Mouse (Mus musculus) ES-E14 (cell line): ENCODE data around the gene Hs3st1. TPM values are rescaled to one million over a fixed set of nuclear protein-coding genes. Genes with fewer than 3 reads are reported as not detected.

Experiments
- DNase-seq: peaks from one replicate; pipeline ENCODE4 v3.0.0-alpha.2; 2013; ENCODE audit warnings: low read depth, low spot score
- H3K27ac ChIP-seq: 2 replicates; pipeline ENCODE4 v1.5.1; 2012; ENCODE audit warnings: low read depth, mild to moderate bottlenecking, low read length, moderate library complexity, mixed read lengths; ENCODE audit not compliant: poor library complexity, insufficient read depth, severe bottlenecking
- H3K36me3 ChIP-seq: 2 replicates; pipeline ENCODE4 v1.6.1; 2012; ENCODE audit warnings: mild to moderate bottlenecking, low read length, moderate library complexity, mixed read lengths; ENCODE audit not compliant: control insufficient read depth, poor library complexity, insufficient read depth, severe bottlenecking
- H3K4me1 ChIP-seq, 2 experiments: fragments of 150-350 bp in 1 of 2; sonication (generic) in 1 of 2; 2 replicates each; pipeline ENCODE4 v1.6.1; 2012; ENCODE audit warnings: low read length in 2 of 2, mild to moderate bottlenecking in 1 of 2, mixed read lengths in 1 of 2; ENCODE audit not compliant: control insufficient read depth in 2 of 2, insufficient read depth in 2 of 2, poor library complexity in 1 of 2
- H3K4me3 ChIP-seq, 2 experiments: fragments of 150-350 bp in 1 of 2; sonication (generic) in 1 of 2; 2 replicates each; pipeline ENCODE4 v1.5.1; 2012; ENCODE audit warnings: low read length in 2 of 2, low read depth in 1 of 2, mild to moderate bottlenecking in 1 of 2, mixed read lengths in 1 of 2; ENCODE audit not compliant: insufficient read depth in 1 of 2, poor library complexity in 1 of 2, severe bottlenecking in 1 of 2
- H3K9ac ChIP-seq: 2 replicates; pipeline ENCODE4 v1.6.1; 2012; ENCODE audit warnings: low read depth, mild to moderate bottlenecking, low read length, mixed read lengths; ENCODE audit not compliant: poor library complexity, insufficient read depth, severe bottlenecking
- H3K9me3 ChIP-seq: fragments of 150-350 bp; sonication (generic); 2 replicates; pipeline ENCODE4 v1.6.1; 2012; ENCODE audit warnings: low read depth, mild to moderate bottlenecking, low read length; ENCODE audit not compliant: control insufficient read depth, insufficient read depth
- CHD2 ChIP-seq: IDR thresholded peaks from 2 replicates; pipeline ENCODE4 v1.6.1; 2014; ENCODE audit warnings: mild to moderate bottlenecking, low read depth, low read length, inconsistent platforms
- HCFC1 ChIP-seq: IDR thresholded peaks from 2 replicates; pipeline ENCODE4 v1.6.1; 2012; ENCODE audit warnings: low read length, inconsistent platforms, borderline replicate concordance; ENCODE audit not compliant: insufficient read depth
- MAFK ChIP-seq: IDR thresholded peaks from 2 replicates; pipeline ENCODE4 v1.6.1; 2014; ENCODE audit warnings: mild to moderate bottlenecking, low read depth, low read length, inconsistent platforms; ENCODE audit not compliant: insufficient read depth
- ZC3H11A ChIP-seq: IDR thresholded peaks from 2 replicates; pipeline ENCODE4 v1.6.1; 2012; ENCODE audit warnings: low read depth, mild to moderate bottlenecking, inconsistent platforms, low read length, borderline replicate concordance
- ZNF384 ChIP-seq: IDR thresholded peaks from 2 replicates; pipeline ENCODE4 v1.6.1; 2012; ENCODE audit warnings: low read depth, low read length, inconsistent platforms
- in situ Hi-C, 2 experiments: fragments of 600-800 bp; cut with MboI; formaldehyde crosslinking; loops; one replicate each; pipeline ENCODE4 v1.15.1; 2025; ENCODE audit warnings: low sequenced_read_pairs in 2 of 2, inconsistent platforms in 1 of 2; ENCODE audit not compliant: unreplicated experiment in 2 of 2
- total RNA-seq: library from RNA; depleted of rRNA; stranded (reverse); fragments of 300-350 nt; gene quantifications from 2 replicates; pipeline ENCODE4 v1.2.3, GENCODE M21; 2012

Gene Hs3st1
- total RNA-seq, 1 experiment, result 6.9 TPM

DNA sequence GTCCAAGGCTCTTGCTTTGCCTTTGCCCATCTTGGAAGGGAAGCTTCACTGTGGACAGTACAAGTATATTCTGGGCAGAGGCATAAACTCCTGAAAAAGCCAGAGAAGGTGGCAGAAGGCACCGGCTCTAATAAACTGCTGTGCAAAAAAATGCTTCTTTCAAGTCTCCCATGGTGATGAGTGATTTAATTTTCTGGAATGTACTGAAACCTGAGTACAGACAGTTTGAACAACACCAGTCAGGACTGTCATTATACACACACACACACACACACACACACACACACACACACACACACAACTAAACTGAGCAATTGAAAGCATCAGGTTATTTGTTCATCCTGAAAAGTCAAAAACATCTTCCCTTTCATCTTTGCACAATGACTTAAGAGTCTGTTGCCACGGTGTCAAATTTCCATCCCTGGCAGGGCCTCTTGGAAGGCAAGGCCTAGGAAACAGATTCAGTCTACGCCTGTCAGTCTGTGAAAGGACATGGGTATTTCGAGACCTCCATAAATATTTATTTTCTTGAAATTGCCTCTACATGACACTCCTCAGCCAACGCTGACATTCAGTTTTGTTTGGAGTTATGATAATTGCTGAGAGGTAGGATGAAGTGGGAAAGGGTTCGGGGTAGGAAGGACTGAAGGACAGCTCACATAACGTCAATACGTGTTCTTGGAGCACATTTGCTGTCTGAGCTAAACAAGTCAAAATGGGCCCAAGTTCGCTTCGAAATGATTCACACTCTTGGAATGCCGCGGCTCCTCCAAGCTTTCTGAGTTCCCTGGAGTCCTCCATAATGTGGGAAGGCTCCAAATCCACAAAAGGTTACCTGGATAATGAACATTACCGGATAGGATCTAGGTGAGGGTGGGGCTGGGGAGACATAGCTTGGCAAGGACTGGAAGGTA lies 131.7 kb downstream of the Hs3st1 start:
- Histone ChIP-seq H3K4me1 (no peaks in the 10 kb centered on the region), H3K36me3 (no peaks in the 10 kb centered on the region), H3K4me3 (no peak overlapping the region), H3K27ac (no peak overlapping the region), H3K9ac (no peak overlapping the region), H3K9me3 (no peaks in the 10 kb centered on the region)
- DNase-seq, result no peak
- no peak for TF ChIP-seq MAFK
- in situ Hi-C loops, result no loop called here

DNA sequence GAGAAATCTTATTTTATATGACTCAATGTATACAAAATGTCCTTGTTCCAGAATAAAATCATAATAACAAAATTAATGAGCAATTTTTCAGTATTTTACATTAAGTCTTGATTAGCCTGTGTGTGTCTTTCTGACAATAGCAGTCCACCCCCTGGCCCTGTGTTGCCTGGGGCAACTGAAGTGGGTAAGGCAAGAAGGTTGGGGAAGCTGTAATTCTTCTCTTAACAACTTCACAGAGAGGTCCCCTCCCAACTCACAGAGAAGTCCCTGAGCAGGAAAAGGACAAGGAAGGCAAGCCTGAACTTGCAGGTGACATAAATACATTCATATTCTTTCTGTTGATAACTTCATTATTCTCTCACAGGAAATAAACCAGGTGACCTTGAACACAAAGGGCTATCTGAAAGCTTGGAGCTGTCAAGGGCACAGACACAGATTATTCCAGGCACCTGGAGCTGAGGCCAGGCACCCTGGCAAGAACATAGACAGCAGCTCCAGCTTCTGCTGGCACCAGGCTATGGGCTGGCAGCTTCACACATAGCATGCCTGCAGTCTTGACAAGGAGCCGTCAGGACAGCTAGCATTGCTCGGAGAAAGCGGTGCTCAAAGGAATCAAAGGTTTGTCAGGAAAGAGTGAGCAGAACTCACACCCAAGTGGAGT lies 134.9 kb downstream of the Hs3st1 start:
- no peak overlapping the region for H3K9ac ChIP-seq
- H3K9me3 ChIP-seq, result no peaks in the 10 kb centered on the region
- H3K36me3 ChIP-seq, result no peaks in the 10 kb centered on the region
- DNase-seq, result no peak
- H3K4me3 ChIP-seq, result no peak overlapping the region
- H3K4me1 ChIP-seq, result no peaks in the 10 kb centered on the region
- no peak overlapping the region for H3K27ac ChIP-seq
- TF ChIP-seq HCFC1, result no peak
- no peak for TF ChIP-seq ZNF384
- TF ChIP-seq CHD2, result no peak
- TF ChIP-seq MAFK, result no peak
- no peak for TF ChIP-seq ZC3H11A
- in situ Hi-C loops, result no loop called here

DNA sequence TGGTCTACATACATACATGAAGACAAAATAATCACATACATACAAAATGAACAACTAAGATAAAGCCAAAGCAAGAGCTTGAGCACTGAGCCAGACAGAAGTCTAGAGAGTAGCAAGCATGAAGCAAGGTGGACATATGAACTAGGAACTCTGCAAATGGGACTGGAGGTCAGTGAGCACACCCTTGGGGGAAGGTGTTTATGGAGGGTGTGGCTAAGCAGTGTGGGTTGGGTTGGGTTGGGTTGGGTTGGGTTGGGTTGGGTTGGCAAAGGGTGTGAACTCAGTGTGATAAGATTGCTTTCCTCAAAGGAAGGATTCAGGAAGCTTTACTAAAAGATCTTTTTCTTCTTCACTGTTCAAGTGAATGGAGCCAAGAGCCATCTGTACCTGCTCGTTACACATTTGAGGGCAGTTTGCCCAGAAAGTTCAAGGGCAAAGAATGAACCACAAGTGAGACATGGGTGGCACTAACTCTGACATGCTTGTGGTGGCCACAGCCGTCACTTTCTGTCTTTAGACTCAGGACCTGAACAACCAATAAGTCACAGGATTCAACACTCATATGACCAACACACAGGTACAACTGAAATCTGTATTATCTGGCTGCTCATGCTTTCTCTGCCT lies 137.8 kb downstream of the Hs3st1 start:
- Histone ChIP-seq H3K27ac (no peak overlapping the region), H3K4me1 (peaks cover 0 to 2% of the 10 kb centered on the region in 2 experiments; a peak in 1 of 4 replicates), H3K9me3 (no peaks in the 10 kb centered on the region), H3K36me3 (no peaks in the 10 kb centered on the region), H3K4me3 (no peak overlapping the region), H3K9ac (no peak overlapping the region)
- TF ChIP-seq ZNF384 (no peak), CHD2 (no peak), ZC3H11A (no peak), MAFK (no peak), HCFC1 (no peak)
- DNase-seq, result no peak
- in situ Hi-C loops, result no loop called here

DNA sequence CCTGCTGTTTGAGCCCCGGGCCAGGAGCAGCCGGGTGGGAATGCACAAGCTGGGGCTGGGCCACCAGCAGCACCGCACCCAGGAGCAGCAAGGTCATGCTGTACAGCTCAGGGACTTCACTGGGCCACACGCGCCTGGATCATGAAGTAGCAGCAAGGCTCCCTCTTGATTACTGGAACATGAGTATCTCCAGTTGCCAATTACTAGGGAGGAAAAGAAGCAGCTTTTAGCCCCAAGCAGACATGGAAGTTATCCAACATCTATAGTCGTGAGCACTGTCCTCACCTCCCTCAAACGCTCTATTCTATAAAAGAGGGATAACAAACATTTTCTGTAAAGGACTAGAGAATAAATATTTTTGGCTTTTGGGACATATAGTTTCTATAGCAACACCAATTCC lies 140.1 kb downstream of the Hs3st1 start:
- TF ChIP-seq ZNF384 (no peak), MAFK (no peak)
- Histone ChIP-seq H3K9me3 (no peaks in the 10 kb centered on the region), H3K4me3 (no peak overlapping the region), H3K9ac (no peak overlapping the region), H3K27ac (no peak overlapping the region), H3K36me3 (no peaks in the 10 kb centered on the region), H3K4me1 (peaks cover 0 to 2% of the 10 kb centered on the region in 2 experiments; a peak in 1 of 4 replicates)
- in situ Hi-C loops, result no loop called here
- DNase-seq, result no peak
